Mouse (Mus musculus) midbrain, embryonic 10.5 days (tissue): Measurements from ENCODE around the gene Il12rb2. TPM values are rescaled to one million over a fixed set of nuclear protein-coding genes. Genes with fewer than 3 reads are reported as not detected.

ENCODE experiments used
- DNase-seq: peaks from one replicate; pipeline ENCODE4 v3.0.0-alpha.2; 2017; ENCODE audit warnings: low spot score
- H3K27ac ChIP-seq: fragments of 300-500 bp; sonication (generic); replicated peaks from 2 replicates; pipeline ENCODE4 v1.5.1; 2016; ENCODE audit warnings: mild to moderate bottlenecking
- H3K27me3 ChIP-seq: fragments of 300-500 bp; sonication (generic); 2 replicates; pipeline ENCODE4 v1.6.1; 2016; ENCODE audit warnings: low read depth, mild to moderate bottlenecking; ENCODE audit not compliant: poor library complexity, severe bottlenecking
- H3K36me3 ChIP-seq: fragments of 300-500 bp; sonication (generic); 2 replicates; pipeline ENCODE4 v1.6.1; 2016; ENCODE audit warnings: mild to moderate bottlenecking, moderate library complexity
- H3K4me1 ChIP-seq: fragments of 300-500 bp; sonication (generic); 2 replicates; pipeline ENCODE4 v1.6.1; 2016
- H3K4me3 ChIP-seq: fragments of 300-500 bp; sonication (generic); 2 replicates; pipeline ENCODE4 v1.5.1; 2016; ENCODE audit warnings: mild to moderate bottlenecking, moderate library complexity
- H3K9me3 ChIP-seq: fragments of 300-500 bp; sonication (generic); replicated peaks from 2 replicates; pipeline ENCODE4 v1.6.1; 2016; ENCODE audit warnings: mild to moderate bottlenecking
- WGBS: fragments of 180-500 bp; shearing (Covaris S2); methylation state at CpG from one replicate; pipeline ENCODE4 v1.1.7; 2016; 5-methylcytosine and 5-hydroxymethylcytosine counted together
- polyA plus RNA-seq: library from polyadenylated mRNA; unstranded; fragments of >200 nt; fragmentation: Nextera tagmentation; extraction: Ambion mirVana; gene quantifications from 2 replicates; pipeline ENCODE4 v1.2.1, GENCODE M21; 2016

Il12rb2 gene
- polyA plus RNA-seq, result 0.04 and 0.06 TPM in 2 replicates

GRCm38 (mm10) chr6:67375982-67376391, at the start of gene Il12rb2:
TSS of gene Il12rb2 (minus strand) at chr6:67376188.
- Histone ChIP-seq H3K27ac (no peak within 1 kb of the TSS; the same call in 1 of the 2 replicates), H3K4me3 (peak within 1 kb of the TSS; percentile 53), H3K9me3 (no peaks in the 10 kb centered on the region), H3K36me3 (no peaks in the 10 kb centered on the region), H3K4me1 (peaks cover 8% of the 10 kb centered on the region), H3K27me3 (peaks cover 12% of the 10 kb centered on the region)
- DNase-seq, result peak; percentile 26
- 2% methylated on average over 26 of the region's 26 CpGs for WGBS

- H3K9me3 ChIP-seq, result no peaks in the 10 kb centered on the region
- H3K27me3 ChIP-seq, result no peaks in the 10 kb centered on the region
- H3K4me3 ChIP-seq, result no peak overlapping the region
- no peaks in the 10 kb centered on the region for H3K36me3 ChIP-seq
- H3K27ac ChIP-seq, result no peak overlapping the region
- no peaks in the 10 kb centered on the region for H3K4me1 ChIP-seq
- 68% methylated on average over 5 of the region's 5 CpGs for WGBS
- DNase-seq, result no peak
Observed at GRCm38 (mm10) chr6:67421761-67422160, 45.8 kb upstream of the Il12rb2 start.

GRCm38 (mm10) chr6:67416557-67416956, 40.6 kb upstream of the Il12rb2 start:
- Histone ChIP-seq H3K36me3 (no peaks in the 10 kb centered on the region), H3K27me3 (no peaks in the 10 kb centered on the region), H3K27ac (no peak overlapping the region), H3K9me3 (no peaks in the 10 kb centered on the region), H3K4me1 (no peaks in the 10 kb centered on the region), H3K4me3 (no peak overlapping the region)
- 91% methylated on average over 3 of the region's 3 CpGs for WGBS
- no peak for DNase-seq

GRCm38 (mm10) chr6:67415276-67415675, 39.3 kb upstream of the Il12rb2 start:
- H3K27me3 ChIP-seq, result no peaks in the 10 kb centered on the region
- WGBS, result 89% methylated on average over 5 of the region's 5 CpGs
- no peaks in the 10 kb centered on the region for H3K4me1 ChIP-seq
- no peaks in the 10 kb centered on the region for H3K36me3 ChIP-seq
- H3K9me3 ChIP-seq, result no peaks in the 10 kb centered on the region
- H3K27ac ChIP-seq, result no peak overlapping the region
- H3K4me3 ChIP-seq, result no peak overlapping the region
- no peak for DNase-seq

- WGBS, result 72% methylated on average over 2 of the region's 2 CpGs
- no peak for DNase-seq
- Histone ChIP-seq H3K27ac (no peak overlapping the region), H3K9me3 (no peaks in the 10 kb centered on the region), H3K36me3 (no peaks in the 10 kb centered on the region), H3K27me3 (no peaks in the 10 kb centered on the region), H3K4me3 (no peak overlapping the region), H3K4me1 (no peaks in the 10 kb centered on the region)
Observed at GRCm38 (mm10) chr6:67413378-67413777, 37.4 kb upstream of the Il12rb2 start.

GRCm38 (mm10) chr6:67405281-67405682, 29.3 kb upstream of the Il12rb2 start:
- DNase-seq, result no peak
- no peaks in the 10 kb centered on the region for H3K27me3 ChIP-seq
- WGBS, result 71% methylated on average over 3 of the region's 3 CpGs

GRCm38 (mm10) chr6:67399551-67399950, 23.6 kb upstream of the Il12rb2 start:
- no peak overlapping the region for H3K27ac ChIP-seq
- no peaks in the 10 kb centered on the region for H3K27me3 ChIP-seq
- no peak for DNase-seq
- no peaks in the 10 kb centered on the region for H3K36me3 ChIP-seq
- 79% methylated on average over 5 of the region's 5 CpGs for WGBS
- H3K9me3 ChIP-seq, result no peaks in the 10 kb centered on the region
- H3K4me3 ChIP-seq, result no peak overlapping the region
- H3K4me1 ChIP-seq, result no peaks in the 10 kb centered on the region

More at GRCm38 (mm10) chr6:67405281-67405682, 29.3 kb upstream of the Il12rb2 start:
- no peak overlapping the region for H3K27ac ChIP-seq
- no peaks in the 10 kb centered on the region for H3K9me3 ChIP-seq
- no peaks in the 10 kb centered on the region for H3K36me3 ChIP-seq
- H3K4me1 ChIP-seq, result no peaks in the 10 kb centered on the region
- H3K4me3 ChIP-seq, result no peak overlapping the region

- no peak for DNase-seq
- no peak overlapping the region for H3K27ac ChIP-seq
- H3K36me3 ChIP-seq, result no peaks in the 10 kb centered on the region
- H3K27me3 ChIP-seq, result no peaks in the 10 kb centered on the region
- no peaks in the 10 kb centered on the region for H3K9me3 ChIP-seq
- no peak overlapping the region for H3K4me3 ChIP-seq
- no peaks in the 10 kb centered on the region for H3K4me1 ChIP-seq
- WGBS, result 94% methylated on average over 4 of the region's 4 CpGs
Observed at GRCm38 (mm10) chr6:67365785-67366184, 10.2 kb downstream of the Il12rb2 start.

- H3K4me1 ChIP-seq, result no peaks in the 10 kb centered on the region
- H3K27me3 ChIP-seq, result no peaks in the 10 kb centered on the region
- no peak for DNase-seq
- whole genome bisulfite sequencing, result 86% methylated on average over 6 of the region's 6 CpGs
- no peak overlapping the region for H3K4me3 ChIP-seq
- H3K27ac ChIP-seq, result no peak overlapping the region
- no peaks in the 10 kb centered on the region for H3K36me3 ChIP-seq
- no peaks in the 10 kb centered on the region for H3K9me3 ChIP-seq
Observed at GRCm38 (mm10) chr6:67348065-67348464, 27.9 kb downstream of the Il12rb2 start.

GRCm38 (mm10) chr6:67339494-67339893, 36.5 kb downstream of the Il12rb2 start:
- no peak for DNase-seq
- no peaks in the 10 kb centered on the region for H3K9me3 ChIP-seq
- H3K27ac ChIP-seq, result no peak overlapping the region
- H3K36me3 ChIP-seq, result no peaks in the 10 kb centered on the region
- H3K27me3 ChIP-seq, result no peaks in the 10 kb centered on the region
- H3K4me3 ChIP-seq, result no peak overlapping the region
- H3K4me1 ChIP-seq, result no peaks in the 10 kb centered on the region

- DNase-seq, result no peak
- Histone ChIP-seq H3K27me3 (no peaks in the 10 kb centered on the region), H3K9me3 (no peaks in the 10 kb centered on the region), H3K27ac (no peak overlapping the region), H3K4me1 (no peaks in the 10 kb centered on the region), H3K36me3 (no peaks in the 10 kb centered on the region), H3K4me3 (no peak overlapping the region)
Observed at GRCm38 (mm10) chr6:67337943-67338342, 38.0 kb downstream of the Il12rb2 start.

GRCm38 (mm10) chr6:67323788-67324187, 52.2 kb downstream of the Il12rb2 start:
- no peaks in the 10 kb centered on the region for H3K27me3 ChIP-seq
- no peak overlapping the region for H3K4me3 ChIP-seq
- no peak for DNase-seq
- H3K36me3 ChIP-seq, result no peaks in the 10 kb centered on the region
- H3K27ac ChIP-seq, result no peak overlapping the region
- WGBS, result 94% methylated on average over 3 of the region's 3 CpGs
- no peaks in the 10 kb centered on the region for H3K9me3 ChIP-seq
- no peaks in the 10 kb centered on the region for H3K4me1 ChIP-seq

- no peaks in the 10 kb centered on the region for H3K9me3 ChIP-seq
- H3K27ac ChIP-seq, result no peak overlapping the region
- WGBS, result 33% methylated on average over 10 of the region's 10 CpGs
- H3K36me3 ChIP-seq, result no peaks in the 10 kb centered on the region
- H3K27me3 ChIP-seq, result no peaks in the 10 kb centered on the region
- DNase-seq, result peak; percentile 50
- no peak overlapping the region for H3K4me3 ChIP-seq
- no peaks in the 10 kb centered on the region for H3K4me1 ChIP-seq
Observed at GRCm38 (mm10) chr6:67318451-67318850, 57.5 kb downstream of the Il12rb2 start.

GRCm38 (mm10) chr6:67317827-67318338, 58.1 kb downstream of the Il12rb2 start:
- Histone ChIP-seq H3K36me3 (no peaks in the 10 kb centered on the region), H3K27me3 (no peaks in the 10 kb centered on the region), H3K4me1 (no peaks in the 10 kb centered on the region), H3K27ac (no peak overlapping the region), H3K4me3 (no peak overlapping the region), H3K9me3 (no peaks in the 10 kb centered on the region)
- WGBS, result 89% methylated on average over 8 of the region's 8 CpGs
- no peak for DNase-seq
